Mouse (Mus musculus): Measurements from ENCODE around the gene Rcbtb2. TPM values are rescaled to one million over a fixed set of nuclear protein-coding genes. Genes with fewer than 3 reads are reported as not detected.
"Not testable (repeated sequence)": the region's sequence is repeated elsewhere in the genome, so short reads cannot be mapped to it uniquely, and the experiment has no call there.

Rcbtb2 gene
- total RNA-seq (2021): 10 to 100 TPM; 16.1 to 19.4 TPM
- long read RNA-seq, experiment 1, partial matches to known transcripts: 1 of 14 reads
- long read RNA-seq, experiment 1, other reads (novel, unspliced or antisense): 9 of 14 reads
- long read RNA-seq, experiment 2, partial matches to known transcripts: 0 of 9 reads
- long read RNA-seq, experiment 2, other reads (novel, unspliced or antisense): 4 of 9 reads

DNA sequence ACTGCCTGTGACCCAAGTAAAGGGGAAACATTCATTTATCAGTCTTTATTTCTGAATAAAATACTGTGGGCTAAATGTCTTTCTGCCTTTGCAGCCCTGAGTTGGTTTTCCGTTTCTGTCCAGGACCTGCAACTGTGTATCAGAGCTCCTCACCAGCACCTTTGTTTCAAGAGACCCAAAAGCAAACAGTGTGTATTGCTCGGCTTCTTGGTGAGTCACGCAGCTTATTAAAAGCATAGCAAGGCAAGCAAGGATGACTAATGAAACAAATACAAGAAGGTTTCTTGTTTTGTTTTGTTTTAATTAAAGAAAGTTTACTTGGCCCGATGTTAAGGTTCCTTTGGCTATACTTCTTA lies at the start of gene Rcbtb2:
Gene Rcbtb2, plus strand, starts transcription at position 115 of the 356 bp plus-strand sequence.
- no peak for DNase-seq
- intact Hi-C loops (cut with DNase I): no loop called here

DNA sequence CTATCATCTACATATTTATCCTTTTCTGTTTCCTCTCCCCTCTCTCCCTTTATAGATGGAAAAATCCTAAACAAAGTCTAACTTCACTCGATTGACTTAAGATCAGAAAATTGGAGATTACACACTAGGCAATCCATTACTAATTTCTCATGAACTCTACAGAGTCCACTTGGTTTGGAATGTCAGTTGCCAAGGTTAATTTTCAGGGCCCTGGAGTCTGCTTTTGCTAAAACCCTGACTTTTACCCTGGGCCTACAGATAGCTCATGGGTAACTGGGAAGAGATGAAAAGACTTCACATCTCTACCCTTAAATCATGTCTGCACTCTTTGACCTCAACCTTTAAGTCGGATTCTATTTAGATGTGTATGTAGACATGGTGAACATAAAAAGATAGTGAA lies 39.3 kb upstream of the Rcbtb2 start:
- intact Hi-C loops (cut with DNase I): no loop called here

DNA sequence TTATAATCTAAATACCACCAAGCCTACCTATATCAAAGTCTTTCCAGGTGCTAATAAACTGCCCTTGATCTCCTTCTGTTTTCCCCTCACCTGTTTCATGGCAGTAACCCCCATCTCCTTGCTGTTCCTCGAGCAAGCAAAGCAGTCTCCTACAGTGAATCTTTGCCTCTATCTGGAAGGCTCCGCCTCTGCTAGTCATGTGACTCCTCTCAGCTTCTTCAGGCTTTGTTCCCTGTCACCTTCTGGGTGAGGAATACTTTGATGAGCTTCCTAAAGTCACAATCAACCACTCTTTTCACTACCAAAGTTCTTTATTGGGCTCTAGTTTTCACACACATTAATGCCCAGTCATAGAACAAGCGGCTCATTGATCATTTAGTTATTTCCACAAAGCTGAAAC lies 36.4 kb upstream of the Rcbtb2 start:
- intact Hi-C loops (cut with DNase I): no loop called here
- DNase-seq: no peak

More for the DNA sequence above, 39.3 kb upstream of the Rcbtb2 start:
- no peak for DNase-seq

DNA sequence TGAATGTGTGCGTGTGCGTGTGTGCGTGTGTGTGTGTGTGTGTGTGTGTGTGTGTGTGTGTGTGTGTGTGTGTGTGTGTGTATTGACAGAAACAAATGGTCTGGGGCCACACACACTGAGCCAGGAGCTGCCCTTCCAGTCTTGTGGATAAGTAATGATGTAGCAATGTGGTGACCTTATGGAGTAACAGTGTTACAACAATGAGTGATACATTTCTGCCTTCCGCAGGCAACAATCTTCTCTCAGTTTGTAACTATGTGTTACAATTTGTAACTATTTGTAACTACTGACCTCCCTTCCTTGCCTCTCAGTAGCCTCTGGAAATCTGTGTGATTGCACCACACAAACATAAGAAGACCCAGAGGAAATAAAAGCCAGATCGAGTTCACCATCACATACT lies 35.6 kb upstream of the Rcbtb2 start:
- no peak for DNase-seq
- intact Hi-C loops (cut with DNase I): no loop called here

DNA sequence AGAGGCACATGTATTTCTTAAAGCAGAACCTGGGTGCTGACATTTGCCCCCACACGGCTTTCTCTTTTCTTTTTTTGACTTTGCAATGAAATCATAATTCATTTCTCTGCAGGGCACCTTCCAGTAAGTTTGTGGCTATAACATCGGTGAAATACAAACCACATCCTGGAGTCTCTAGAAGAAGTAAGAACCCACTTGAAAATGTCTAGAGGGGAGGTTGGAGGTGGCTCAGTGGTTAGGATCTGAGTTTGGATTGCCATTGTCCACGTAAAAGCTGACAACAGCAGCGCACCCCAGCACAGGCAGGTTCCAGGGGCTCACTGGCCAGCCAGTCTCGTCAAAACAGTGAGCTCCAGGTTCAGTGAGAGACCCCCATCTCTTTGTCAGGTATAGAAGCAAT lies 35.1 kb upstream of the Rcbtb2 start:
- intact Hi-C loops (cut with DNase I): no loop called here
- no peak for DNase-seq

DNA sequence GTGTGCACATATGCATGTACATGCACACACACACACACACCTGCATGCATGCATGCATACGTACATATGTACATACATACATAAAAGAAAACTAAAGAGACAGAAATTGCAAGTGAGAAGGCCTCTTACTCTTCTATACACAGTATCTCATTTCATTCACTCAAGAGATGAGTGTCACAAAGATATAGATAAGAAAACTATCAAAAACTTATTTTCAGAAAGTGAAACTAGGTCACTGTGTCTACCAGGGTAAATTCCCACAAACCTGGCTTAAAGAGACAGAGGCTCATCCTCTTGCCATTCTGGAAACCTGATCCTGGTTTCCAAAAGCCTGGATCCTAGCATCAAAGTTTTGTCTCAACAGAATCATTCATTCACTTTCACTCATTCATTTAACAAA lies 34.6 kb upstream of the Rcbtb2 start:
- intact Hi-C loops (cut with DNase I): no loop called here
- no peak for DNase-seq

DNA sequence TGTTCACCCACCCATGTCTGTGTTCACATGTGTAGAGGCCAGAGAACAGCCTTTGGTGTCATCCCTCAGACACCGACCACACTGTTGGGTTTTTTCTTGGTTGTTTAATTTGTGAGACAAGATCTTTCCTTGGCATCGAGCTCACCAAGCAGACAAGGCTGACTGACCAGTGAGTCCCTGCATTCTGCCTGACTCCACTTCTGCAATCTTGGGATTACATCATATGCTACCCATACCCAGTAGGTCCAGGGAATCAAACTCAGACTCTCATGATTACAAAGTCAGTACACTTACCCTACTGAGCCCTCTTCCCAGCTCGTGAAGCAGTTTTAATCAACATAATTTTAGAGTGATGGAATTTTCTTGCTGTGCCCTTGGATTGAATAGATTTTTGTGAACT lies 30.0 kb upstream of the Rcbtb2 start:
- intact Hi-C loops (cut with DNase I): no loop called here
- no peak for DNase-seq

DNA sequence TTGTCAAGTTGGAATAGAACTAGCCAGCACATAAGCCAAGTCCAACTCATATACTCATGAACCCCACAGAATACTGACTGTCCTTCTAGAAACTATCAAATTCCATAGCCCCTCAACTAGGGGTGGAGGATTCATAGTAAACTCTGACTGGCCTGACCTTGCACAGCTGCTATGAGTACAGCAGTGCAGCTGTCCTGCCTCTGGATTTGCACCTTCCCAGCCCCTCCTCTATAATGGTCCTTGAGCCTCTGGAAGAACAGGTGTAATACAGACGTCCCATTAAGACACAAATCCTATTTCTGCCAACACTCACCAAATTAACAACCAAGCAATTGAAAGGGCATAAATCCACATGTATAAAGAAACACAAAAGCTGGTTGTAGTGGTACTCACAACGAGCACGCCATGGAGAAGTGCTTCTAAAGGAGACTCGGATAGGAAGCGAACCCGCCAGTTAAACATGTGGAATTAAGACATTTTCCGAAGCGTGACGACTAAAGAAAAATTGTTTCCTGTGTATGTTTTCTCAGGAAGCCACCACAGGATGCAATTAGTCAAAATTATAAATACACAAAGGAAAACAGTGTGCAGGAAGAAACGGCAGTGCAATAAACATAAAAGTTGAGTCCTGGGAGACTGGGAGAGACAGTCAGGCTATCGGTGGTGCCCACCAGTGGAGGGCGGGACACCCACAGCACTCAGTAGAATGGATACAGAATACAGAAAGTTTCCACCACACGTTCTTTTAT lies 27.9 kb upstream of the Rcbtb2 start:
- DNase-seq: no peak
- intact Hi-C loops (cut with DNase I): no loop called here

DNA sequence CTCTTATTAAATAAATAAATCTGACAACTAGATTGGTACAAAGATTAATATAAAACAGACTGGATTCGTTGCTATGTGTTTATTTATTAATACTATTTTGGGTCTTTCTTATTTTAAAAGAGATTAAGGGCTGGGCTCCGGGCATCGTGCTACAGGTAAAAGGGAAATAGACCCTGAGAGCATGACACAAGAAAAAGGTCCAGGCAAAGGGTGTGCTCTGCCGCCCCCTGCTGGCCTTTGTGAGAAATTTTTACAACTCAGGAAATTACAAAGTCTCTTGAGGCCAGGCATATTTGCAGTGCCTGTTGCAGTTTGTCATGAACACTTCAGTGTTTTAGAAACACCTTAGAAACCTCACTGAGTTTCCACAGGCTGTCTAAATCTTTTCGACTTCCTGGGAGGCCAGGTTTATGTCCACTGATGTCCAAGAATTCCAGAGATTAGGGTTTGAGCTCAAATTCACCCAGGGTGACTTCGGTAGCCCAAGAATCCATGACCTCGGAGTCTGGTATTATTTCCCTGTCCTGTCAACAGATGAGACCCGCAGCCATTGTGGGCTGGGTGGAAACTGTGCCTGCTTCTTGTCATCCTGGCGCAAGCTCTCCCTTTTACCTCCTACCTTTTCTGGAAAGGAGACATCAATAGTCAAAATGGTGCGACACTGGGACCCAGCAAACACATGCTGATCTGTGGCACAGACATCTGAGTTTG lies 24.0 kb upstream of the Rcbtb2 start:
- intact Hi-C loops (cut with DNase I): no loop called here
- DNase-seq: no peak

DNA sequence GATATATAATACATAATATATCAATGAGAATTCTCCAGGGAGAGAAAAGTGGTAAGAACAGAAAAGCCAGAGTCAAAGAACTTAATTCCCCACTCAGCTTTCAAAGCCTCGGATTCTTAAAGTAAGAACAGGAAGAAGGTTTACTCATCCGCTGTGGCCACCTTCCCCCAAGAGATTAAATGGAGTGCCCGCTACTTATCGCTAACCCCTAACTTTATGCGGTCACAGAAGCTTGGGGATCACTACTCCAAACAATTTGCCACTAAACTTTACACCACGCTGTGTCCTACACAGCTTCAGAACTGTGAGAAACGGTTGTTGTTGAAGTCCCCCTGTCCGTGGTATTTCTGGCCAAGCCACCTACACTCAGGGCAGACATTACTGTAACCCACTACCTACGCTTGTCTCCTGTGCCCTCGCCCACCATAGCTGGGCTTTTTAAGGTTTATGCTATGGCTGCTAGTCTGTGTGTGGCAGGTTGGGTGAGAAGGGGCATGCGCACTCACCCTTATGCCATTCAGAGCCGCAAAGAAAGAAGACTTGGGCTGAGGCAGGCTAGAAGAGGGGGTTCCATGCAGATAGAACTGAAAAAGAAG lies 20.5 kb upstream of the Rcbtb2 start:
- intact Hi-C loops (cut with DNase I): no loop called here
- no peak for DNase-seq

DNA sequence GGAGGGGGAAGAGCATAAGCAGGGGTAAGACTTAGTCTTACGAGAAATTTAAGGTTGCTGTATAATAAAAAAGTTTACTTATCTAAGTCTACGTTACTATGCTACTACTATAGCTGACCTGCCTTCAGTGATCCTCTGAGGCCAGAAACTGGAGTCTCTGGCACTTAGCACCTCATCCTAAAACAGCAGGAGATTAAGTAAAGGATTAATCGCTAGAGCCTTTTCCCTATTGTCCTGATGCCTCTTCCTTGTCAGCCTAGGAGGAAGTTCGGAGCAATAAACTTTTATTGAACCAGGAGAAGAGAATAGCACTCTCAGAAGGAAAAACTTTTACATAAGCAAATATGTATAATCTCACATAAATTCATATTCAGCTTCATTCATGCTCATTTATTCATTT lies 19.9 kb upstream of the Rcbtb2 start:
- intact Hi-C loops (cut with DNase I): not testable (repeated sequence)

DNA sequence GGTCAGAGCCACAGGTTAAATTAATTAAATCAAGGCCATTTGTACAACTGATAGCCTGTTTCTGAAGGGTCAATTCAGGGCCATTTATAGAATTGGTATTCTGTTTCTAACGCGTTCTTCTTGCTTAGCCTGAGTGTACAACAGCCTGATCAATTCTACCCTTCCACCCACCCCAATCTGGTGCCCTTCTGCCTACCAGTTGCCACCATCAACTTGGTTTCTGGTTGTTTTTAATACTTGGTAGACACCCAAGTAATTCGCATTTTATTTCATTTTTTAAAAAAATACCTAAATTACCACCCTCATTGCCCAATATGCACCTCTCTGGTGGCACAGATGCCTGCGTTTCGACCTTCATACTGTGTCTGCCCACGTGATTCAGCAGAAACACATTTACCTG lies 17.9 kb upstream of the Rcbtb2 start:
- intact Hi-C loops (cut with DNase I): loop anchor here (2.0 to 5.0 kb wide), 2 partner anchors 198 to 372 kb away; no protein-coding TSS in a partner anchor
- no peak for DNase-seq

More for the DNA sequence above, 19.9 kb upstream of the Rcbtb2 start:
- not testable (repeated sequence) for DNase-seq

DNA sequence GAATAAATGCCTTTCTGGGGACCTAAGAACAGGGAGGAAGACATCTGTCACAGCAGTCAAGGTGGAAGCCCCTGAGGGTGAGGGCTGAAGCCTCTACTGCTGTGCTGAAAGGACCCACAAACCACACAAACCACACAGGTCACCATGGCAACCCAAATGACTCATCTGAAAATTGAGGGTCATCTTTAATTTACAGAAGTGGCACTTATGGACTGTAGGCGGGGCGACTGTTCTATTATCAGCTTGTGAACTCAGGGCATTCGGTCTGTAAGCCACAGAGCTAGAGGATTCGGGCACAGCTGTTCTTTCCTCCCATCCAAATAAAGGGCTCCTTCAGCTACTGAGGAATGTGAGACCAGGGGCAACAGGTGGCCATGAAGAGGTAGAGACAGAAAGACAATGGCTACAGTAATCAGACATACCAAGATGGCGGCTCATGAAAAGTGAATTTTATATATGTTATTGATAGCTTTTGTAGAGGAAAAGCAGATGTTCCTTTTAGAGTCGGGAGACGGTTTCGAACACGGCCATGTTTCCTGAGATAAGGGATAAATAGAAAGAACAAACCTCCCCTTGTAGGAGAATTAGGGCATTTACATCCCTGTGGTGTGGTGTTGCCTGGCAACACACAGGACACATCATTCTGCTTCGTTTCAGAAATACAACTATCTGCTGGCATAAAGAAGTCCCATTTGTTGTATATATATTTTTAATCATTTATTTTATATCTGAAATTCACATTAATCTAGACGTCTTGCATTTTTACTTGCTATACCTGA lies 17.2 kb upstream of the Rcbtb2 start:
- intact Hi-C loops (cut with DNase I): loop anchor here (2.0 to 5.0 kb wide), 2 partner anchors 197 to 372 kb away; no protein-coding TSS in a partner anchor
- DNase-seq: no peak

DNA sequence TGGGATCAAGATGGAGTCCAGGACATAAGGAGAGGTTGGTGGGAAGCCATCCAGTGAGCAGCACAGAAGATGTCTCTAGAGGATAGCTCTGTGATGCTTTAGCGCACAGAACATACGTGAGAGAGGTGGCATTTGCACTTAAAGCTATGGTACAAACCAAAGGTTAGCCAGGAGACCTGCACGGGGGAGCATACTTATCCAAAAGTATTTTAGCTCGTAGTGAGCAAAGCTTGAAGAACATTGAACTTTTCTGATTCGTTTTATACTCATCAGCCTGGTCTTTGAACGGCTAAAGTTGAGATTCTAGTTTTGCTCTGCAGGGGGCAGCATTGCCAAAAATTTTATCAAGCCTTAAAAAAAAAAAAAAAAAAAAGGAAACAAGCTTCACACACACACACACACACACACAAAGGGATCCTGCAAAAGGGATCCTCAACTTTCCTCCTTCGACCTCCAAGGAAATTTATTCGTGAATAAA lies 16.6 kb upstream of the Rcbtb2 start:
- DNase-seq: no peak
- intact Hi-C loops (cut with DNase I): loop anchor here (5.0 kb wide), 1 partner anchor 371 kb away; no protein-coding TSS in a partner anchor

DNA sequence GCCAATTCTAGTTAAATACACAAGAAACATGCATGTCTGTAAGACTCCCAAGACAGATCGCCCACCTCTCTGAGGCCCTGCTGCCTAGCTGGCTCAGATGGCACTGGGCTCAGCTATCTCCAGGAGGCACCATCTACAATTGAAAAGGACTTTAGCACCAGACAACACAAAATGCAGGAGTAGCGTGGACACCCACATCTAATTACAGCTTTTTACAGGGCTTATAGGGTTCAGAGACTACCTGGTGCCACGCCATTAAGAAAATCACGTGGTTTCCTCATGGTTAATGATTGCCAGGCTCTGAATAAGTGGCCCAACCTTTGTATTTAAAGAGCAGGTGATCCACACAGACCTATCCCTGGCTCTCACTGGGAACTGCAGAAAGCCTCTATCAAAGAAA lies 15.9 kb upstream of the Rcbtb2 start:
- no peak for DNase-seq
- intact Hi-C loops (cut with DNase I): loop anchor here (5.0 kb wide), 1 partner anchor 370 kb away; no protein-coding TSS in a partner anchor

DNA sequence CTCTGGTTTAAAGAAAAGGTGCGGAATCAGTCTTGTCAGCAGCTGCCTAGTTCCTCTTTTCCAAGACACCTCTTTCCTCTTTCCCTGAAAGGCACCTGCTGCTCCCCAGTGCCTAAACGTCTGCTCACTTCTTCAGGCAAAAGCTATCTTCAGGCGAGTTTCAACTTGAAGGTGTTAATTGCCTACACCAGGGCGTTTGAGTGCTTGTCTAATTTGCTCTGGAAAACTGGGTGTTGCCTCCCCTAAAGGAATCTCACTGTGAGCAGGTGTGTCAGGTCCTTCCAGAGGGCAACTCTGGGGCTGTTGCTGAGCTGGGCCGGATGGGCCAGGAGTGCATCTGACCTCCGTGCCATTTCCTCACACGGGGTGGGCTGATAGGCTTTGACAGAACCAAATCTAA lies 15.5 kb upstream of the Rcbtb2 start:
- no peak for DNase-seq
- intact Hi-C loops (cut with DNase I): loop anchor here (5.0 kb wide), 1 partner anchor 370 kb away; no protein-coding TSS in a partner anchor

DNA sequence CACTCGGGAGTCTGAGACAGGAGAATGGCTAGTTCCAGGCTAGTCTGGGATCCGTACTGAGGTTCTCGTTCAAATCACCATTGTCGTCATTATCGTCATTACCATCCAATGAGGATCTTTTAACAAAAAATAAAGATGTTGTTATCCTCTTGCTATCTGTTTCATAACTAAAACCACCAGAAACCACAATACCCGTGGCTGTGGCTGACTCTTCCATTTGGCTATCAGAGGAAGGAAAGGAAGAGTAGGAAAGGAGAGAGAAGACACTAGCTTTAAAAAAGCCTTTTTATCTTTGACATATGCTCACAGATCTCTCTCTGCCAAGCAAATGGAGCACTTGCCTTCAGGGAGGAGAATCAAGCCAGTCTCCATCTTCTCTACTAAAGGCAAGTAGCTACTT lies 14.9 kb upstream of the Rcbtb2 start:
- DNase-seq: no peak
- intact Hi-C loops (cut with DNase I): loop anchor here (5.0 kb wide), 1 partner anchor 369 kb away; no protein-coding TSS in a partner anchor

DNA sequence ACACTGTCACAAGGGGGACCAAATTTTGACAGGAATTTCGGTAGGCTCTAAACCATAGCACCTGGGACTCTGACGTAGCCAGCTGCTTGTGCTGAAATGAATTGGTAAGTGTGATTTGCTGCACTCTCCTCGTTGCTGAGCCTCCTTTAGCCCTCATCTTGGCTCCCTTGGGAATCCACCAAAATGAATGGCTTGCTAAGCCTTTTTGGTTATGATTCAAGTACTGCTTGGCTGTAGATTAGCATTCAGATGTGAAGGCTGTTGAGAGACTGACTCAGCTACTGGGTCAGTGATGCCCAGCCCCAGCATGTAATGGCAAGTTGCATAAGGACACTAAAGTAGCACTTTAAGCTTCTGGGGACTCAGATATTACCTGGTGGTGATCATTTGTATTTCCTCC lies 12.2 kb upstream of the Rcbtb2 start:
- DNase-seq: no peak
- intact Hi-C loops (cut with DNase I): no loop called here

DNA sequence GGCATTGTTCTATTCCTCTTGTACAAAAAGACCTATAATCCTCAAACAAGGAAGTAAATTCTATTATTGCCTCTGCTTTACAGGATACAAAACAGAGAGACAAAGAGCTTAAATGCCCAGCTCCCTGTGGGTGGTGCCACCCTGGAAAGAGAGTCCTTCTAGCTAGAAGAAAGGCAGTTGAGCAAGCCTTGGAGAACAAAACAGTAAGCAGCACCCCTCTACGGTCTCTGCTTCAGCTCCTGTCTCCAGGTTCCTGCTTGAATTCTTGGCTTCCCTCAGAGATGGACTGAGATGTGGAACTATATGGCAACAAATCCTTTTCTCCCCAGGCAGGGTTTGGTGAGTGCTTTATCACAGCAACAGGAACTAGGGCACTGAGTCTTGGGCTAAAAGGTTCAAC lies 11.7 kb upstream of the Rcbtb2 start:
- intact Hi-C loops (cut with DNase I): no loop called here
- DNase-seq: no peak

DNA sequence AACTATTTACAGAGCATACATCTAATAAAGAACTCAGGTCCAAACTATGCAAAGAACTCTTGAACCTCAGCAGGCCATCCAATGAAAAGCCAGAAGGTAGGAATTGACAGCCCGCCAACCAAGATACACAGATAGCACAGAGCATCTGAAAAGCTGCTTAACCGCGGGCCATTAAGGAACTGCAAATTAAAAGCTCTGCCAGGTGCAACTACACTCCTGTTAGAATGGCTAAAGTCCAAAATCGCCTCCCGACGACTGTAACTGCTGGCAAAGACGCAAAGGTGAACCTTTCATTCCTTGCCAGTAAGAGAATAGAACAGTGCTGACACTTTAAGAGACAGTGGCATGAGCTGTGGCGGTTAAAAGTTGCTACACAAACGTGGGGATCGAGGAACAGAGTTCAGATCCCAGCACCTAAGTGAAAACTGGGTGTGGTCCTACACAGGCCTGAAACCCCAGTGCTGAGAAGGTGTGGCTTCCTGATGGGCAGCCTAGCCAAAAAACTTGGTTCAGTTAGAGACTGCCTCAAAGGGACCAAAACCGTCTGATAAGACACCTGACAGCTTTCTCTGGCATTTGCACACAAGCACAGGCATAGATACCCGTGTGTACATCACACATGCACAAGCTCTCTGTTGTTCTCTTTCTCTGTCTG lies 10.5 kb upstream of the Rcbtb2 start:
- intact Hi-C loops (cut with DNase I): no loop called here
- no peak for DNase-seq

Data from gastrocnemius, postnatal 36 days (tissue).